Mouse (Mus musculus): ENCODE results near the gene Tox2.

Gene Tox2

DNA sequence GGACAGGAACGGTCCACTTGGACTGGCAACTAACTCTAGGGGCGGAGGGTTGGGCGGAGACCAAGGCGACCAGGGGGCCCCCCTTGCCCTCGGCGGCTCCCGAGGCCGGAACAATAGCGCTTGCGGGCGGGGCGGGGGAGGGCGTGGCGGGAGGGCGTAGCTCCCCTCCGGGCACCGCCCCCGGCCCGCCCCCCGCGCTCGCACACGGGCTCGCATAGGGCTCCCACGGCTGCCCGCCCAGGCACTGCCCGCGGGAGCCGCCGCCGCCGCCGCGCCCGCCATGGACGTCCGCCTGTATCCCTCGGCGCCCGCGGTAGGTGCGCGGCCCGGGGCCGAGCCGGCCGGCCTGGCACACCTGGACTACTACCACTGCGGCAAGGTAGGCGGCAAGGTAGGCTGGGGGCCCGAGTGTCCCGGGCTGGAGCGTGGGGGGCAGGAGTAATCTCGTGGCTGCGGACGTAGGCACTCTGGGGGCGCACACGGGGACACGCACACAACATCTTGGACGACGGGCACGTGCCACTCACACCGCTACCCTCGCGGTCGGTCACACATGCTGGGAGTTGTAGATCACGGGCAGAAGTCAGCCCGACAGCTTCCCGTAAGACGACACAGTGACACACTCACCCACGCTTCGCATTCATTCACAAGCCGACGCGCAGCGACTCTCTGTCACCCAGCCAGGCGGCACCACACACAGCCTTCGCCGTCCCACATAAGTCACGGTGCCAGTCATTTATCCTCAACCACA is at the start of gene Tox2:
Gene Tox2 (plus strand): TSS at position 242 of the 751 bp plus-strand sequence.
- peak; percentile 85 for DNase-seq (ENCODE audit: low spot score)

DNA sequence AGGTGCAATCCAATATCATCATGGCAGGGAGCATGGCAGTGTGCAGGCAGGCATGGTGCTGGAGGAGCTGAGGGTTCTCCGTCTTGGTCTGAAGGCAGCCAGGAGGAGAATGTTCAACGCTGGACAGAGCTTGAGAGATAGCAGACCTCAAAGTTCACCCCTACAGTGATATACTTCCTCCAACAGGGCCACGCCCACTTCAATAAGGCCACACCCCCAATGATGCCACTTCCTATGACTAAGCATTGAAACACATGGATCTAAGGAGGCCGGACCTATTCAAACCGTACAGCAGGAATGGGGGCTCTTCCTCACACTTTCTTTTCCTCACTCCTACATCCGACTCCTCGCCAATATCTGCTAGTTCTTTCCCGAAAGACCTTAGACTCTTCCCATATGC is 48.3 kb upstream of the Tox2 start:
- no peak for DNase-seq (ENCODE audit: low spot score)

DNA sequence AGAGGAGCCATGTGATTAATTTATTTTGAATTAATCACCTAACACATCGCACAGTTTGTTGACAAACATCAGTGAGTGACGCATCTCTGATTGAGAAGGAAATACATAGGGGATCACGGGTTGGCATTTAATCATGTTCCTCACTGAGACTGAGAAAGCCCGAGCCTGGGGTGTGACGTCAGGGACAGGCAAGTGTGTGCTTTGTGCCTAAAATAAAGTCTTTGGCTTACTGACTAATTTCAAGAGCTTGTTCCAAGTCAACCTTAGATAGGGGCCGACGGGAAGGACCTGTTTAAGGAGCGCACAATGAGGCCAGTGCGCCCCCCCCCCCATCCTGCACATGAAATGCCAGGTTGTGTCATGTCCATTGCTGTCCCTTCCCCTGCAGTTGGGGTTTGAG is 43.9 kb upstream of the Tox2 start:
- no peak for DNase-seq (ENCODE audit: low spot score)

DNA sequence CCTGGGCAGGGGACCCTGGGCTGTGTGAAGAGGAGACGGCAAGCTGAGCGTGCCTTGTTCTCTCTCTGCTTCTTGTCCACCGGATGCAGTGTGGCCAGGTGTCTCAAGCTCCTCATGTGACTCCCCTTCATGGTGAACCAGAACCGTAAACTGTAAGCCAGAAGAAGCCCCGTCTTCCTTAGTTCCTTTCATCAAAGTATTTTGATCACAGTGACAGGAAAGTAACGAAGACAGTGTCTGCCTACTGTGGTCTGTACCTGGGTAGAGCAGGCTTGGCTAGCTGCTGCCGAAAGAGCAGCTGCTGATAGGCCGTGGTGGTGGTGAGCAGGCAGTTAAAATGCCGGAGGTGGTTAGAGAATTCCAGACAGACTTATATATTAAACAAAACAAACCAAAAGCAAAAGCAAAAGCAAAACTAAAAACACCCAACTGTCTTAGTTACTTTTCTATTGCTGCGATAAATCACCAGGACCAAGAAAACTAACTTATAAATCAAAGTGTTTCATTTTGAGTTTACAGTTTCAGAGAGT is 38.4 kb upstream of the Tox2 start:
- DNase-seq (ENCODE audit: low spot score): no peak

DNA sequence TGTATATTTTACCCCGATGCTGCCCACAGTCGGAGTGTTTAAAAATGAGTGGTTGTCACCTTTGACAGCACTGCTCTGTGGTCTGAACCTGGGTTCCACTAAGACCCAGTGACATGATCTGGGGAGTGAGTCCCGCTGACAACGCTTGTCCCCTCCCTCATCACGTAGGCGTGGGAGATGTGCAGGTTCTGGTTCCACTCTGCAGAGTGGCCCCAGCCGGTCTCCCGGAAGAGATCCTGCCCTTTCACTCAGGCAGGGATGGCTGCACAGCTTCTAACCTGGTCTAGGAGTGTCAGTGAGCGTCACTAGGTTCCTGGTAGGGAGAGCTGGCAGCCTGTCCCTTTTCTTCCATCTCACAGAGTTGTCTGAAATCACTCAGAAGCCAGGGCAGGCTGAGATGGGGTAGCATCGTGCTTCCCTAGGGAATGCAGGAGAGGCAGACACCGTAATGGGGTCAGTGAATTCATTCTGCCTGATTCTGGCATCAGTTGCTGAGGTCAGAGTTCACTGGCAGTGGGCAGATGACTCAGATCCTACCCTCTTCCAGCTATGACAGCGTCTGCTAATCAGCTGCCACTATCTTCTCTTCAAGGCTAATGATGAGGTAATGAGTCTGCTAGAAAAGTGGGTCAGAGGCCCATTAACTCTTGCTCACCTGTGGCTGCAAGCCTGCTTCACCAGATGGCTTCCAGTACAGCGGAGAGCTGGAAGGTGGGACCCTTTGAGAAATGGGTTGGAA is 36.7 kb upstream of the Tox2 start:
- no peak for DNase-seq (ENCODE audit: low spot score)

DNA sequence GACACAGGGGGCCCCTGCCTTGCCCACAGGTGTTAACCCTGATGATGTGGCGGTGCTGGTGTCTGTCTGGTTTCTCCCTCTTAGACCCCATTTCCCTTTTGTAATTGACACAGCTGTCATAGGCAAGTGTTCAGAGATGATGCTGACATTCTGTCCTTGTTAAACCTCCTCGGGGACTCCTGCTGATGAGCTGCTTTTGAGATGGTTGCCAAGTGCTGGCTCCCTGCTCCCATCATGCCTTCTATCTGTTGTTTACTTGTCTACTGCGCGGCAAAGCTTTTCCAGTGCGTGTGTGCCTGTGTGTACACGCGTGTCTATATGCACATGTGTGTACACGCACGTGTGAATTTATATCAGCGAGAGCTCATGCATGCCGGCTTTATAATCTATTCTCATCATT is 31.0 kb upstream of the Tox2 start:
- no peak for DNase-seq (ENCODE audit: low spot score)

DNA sequence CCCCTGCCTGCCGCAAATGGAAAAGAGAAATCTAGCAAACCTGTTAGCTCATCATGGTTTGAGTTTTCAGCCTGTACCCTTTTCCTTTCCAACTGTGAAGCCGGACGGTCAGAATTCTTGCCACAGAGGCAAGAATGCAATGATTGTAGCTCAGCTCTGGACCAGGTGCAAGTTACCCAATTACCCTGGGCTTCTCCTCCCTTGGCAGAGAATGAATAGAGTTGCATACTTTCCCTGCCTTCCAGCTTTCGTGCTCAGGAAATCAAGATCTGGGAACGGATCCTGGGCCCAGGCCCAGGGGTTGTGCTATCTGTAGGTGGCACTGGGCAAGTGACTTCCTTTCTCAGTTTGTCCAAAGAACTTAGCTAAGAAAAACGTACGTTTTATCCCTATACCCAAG is 28.9 kb upstream of the Tox2 start:
- no peak for DNase-seq (ENCODE audit: low spot score)

DNA sequence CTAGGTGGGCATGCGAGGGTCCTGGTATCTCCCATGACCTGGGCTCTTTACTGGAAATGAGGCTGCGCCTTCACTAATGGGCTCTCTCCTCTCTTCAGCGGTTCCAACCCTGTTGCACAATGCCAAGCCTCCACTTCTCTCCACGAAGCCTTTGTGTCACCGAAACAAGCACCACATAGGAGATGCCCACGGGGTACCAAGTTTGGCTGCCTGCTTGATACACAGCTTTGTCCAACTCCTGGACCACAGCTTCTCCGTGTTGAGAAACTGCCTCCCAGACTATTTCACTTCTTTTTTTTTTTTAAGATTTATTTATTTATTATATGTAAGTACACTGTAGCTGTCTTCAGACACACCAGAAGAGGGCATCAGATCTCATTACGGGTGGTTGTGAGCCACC is 27.1 kb upstream of the Tox2 start:
- no peak for DNase-seq (ENCODE audit: low spot score)

DNA sequence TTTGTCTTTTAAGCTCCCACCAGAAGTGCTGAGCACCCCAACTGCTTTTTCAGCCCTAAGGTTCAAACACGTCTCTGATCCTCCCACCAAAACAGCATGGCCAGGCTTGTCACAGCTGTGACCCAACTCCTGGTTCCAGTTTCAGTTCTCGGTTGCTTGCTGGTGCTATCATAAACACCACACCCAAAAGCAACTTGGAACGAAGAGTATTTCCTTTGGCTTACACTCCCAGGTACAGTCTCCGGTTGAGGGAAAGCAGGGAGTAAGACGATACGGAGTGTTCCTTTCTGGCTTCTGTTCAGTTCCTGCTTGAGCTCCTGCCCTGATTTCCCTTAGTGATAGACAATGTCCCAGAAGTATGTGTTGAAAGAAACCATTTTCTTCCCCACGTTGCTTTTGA is 26.4 kb upstream of the Tox2 start:
- DNase-seq (ENCODE audit: low spot score): peak; percentile 14

DNA sequence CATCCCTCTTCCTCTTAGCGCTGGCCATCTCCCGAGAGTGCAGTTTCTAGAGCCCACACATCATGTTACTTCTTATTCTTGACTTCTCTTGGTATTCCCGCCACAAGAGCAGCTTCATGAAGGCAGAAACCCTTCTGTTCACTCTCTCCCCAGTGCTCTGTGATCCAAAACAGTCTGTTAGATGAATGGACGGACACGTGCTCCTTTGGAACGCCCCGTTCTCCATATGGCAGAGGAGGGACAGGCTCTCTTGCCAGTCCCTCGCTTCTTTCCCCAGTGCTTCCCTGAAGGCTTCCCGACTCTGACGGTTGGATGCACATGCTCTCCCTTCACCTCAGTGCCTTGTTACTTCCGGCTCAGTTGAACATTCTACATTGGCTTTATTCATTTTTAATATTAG is 15.4 kb upstream of the Tox2 start:
- no peak for DNase-seq (ENCODE audit: low spot score)

DNA sequence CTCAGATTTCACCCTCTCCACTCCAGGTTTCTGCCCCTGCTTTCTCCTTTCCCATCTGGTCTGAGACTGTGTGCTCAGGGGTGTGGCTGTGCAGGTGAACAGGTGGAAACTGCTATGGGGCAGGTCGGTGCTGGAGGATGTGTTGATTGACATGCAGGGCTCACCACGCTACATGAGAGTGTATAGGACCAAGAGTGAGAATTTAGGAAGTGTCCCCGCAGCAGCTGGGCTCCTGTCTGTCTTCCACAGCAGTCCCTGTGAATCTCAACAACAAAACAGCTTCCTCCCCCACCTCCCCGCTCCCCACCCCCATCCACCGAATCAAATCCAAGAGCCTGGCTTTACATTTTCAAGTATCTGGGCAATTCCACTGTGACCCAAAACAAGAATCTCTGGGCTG is 13.3 kb upstream of the Tox2 start:
- DNase-seq (ENCODE audit: low spot score): no peak

DNA sequence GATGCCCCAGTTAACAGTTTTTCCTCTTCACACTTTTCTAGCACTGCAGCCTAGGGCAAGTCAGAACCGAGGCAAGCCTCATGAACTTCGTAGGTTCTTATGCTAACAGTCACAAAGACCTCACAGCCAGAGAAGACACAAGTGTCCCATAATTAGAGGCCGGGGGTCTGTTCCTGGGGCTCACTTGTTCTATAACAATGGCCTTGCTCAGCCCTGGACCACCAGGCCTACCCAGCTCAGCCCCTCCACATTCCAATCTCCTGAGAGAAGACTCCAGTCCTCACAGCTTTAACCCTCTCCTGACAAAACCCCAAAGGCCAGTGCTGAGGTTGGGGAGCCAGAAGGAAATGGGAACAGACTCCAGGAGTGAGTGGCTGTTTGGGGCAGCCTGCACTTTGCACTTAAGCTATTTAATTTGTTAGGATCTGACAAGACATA is 12.9 kb upstream of the Tox2 start:
- no peak for DNase-seq (ENCODE audit: low spot score)

DNA sequence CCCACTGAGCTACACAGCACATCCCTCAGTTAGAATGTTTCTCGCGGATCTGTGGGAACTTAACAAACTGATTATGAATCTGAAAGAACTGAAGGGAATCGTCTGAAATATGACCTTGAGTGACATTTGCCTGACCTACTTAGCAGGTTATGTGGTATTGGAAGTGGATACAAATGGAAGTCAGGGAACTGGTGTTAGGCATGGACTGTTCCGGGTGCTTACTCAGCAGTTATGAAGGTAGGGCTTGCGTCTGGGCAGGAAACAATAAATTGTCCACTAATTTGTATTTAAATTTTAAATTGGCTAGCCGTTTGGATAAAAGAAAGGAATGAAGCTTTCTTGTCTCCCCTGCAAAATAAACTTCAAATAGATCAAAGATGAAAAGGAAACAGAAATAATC is 10.4 kb upstream of the Tox2 start:
- DNase-seq (ENCODE audit: low spot score): no peak

DNA sequence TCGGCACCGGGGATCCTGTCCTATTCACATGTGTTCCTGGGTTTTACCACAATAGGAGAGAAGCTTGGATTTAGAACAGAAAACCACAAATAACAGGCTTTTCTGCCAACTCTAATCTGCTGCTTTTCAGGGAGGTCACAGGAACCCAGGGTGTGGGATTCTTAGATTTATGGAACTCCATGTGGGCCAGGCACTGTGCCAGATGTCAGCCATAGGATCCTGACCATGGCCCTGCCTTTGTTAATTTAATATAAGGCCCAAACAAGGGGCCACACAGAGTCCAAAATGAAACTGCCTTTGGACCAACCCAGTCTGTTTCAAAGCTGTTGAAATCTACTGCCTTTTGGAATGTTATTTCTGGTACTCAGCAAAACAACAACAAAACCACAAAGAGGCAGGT is 8.9 kb upstream of the Tox2 start:
- DNase-seq (ENCODE audit: low spot score): no peak

DNA sequence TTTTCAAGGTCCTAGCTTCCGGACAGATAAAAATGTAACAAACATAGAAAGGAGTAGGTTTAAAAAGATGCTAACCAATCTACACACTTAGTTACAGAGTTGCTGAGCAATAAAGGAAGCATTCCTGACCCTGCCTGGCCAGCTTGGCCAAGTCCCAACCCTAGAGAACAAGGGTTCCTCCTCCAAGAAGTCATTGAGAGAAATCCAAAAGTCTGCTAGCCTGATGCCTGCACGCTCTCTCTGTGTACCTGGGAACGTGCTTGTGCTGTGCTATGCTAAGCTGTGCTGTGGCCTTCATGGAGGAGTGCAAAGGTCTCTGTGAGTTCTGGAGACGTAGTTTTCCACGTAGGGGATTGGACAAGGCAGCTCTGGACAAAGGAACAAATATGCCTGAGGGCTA is 8.4 kb upstream of the Tox2 start:
- no peak for DNase-seq (ENCODE audit: low spot score)

DNA sequence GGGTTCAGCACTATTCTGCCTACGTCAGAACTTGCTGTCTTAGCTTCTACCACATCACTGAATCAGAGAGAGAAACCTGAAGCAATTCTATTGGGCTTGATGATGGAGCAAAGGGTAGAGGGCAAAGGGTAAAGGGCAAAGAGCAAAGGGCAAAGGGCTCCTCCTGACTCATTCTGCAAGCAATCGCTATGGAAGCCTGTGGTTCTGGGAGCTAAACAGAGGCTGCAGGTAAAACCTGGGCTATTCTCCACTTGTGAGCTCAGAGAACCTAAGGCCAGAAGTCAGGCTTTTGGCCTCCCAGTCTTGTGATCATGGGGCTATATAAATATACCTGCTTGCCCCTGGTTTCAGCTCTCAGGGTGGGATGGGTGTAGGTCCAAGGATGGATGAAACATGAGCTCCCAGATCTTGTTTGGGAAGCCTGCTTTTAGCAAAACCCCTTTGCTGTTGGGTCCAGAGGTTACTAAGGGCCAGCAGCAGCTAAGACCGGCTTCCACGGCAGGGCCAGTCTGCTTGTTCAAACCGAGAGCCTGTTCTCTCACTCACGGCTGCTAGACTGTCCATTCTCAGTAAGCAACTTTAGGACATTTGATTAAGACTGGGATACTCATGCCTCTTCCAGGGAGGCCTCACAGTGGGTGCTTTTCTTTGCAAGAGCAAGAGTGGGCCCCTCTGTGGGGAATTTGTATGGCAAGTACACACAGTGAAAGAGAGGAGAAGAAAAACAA is 7.7 kb upstream of the Tox2 start:
- DNase-seq (ENCODE audit: low spot score): no peak

DNA sequence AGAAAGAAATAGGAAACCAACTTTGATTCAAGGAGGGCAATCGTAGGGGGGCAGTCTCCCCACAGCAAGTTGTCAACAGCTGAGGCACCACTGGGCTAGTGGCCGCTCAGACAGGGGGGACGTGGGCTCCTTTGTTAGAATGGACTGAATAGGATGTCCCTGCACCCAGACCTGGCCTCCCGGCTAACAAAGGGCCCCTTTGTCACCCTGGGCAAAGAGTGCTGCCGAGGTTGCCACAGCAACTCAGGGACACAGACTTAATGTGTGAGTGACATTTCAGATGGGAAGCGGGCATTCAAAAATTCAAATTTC is 7.1 kb upstream of the Tox2 start:
- no peak for DNase-seq (ENCODE audit: low spot score)

DNA sequence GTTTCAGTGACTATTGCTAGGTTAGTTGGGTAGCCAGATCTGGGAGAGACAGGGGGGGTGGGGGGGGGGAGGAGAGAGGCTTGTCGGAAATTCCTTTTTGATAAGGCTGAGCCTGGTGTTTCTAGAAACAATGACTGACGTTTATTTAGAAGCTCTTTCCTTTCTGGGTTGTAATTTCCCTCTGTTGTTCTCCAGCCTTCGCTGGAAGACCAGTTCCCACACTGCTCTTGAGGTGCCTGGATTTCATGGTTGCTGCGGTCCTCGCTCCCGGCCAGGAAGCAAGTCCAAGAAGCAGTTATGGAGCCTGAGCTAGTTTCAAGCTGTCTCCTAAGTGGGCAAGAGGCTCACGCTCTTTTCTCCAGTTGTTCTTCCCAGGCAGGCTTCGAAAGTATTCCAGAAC is 1.0 kb upstream of the Tox2 start:
- peak; percentile 36 for DNase-seq (ENCODE audit: low spot score)

DNA sequence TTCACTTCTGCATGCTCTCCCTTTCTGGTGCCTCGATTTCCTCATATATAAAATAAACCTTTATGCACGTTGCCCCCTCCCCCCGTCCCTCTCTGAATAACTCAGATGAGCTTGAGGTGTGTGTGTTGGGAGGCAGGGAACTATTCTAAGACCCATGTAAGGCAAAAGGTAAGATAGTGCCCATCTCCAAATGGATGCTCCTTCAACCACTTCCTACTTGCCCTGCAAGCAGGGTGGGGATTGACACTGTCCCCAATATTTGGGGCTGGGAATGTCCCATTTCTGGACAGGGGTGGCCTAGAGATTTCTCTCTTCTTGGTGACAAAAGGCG is 407 bp upstream of the Tox2 start:
- DNase-seq (ENCODE audit: low spot score): no peak

DNA sequence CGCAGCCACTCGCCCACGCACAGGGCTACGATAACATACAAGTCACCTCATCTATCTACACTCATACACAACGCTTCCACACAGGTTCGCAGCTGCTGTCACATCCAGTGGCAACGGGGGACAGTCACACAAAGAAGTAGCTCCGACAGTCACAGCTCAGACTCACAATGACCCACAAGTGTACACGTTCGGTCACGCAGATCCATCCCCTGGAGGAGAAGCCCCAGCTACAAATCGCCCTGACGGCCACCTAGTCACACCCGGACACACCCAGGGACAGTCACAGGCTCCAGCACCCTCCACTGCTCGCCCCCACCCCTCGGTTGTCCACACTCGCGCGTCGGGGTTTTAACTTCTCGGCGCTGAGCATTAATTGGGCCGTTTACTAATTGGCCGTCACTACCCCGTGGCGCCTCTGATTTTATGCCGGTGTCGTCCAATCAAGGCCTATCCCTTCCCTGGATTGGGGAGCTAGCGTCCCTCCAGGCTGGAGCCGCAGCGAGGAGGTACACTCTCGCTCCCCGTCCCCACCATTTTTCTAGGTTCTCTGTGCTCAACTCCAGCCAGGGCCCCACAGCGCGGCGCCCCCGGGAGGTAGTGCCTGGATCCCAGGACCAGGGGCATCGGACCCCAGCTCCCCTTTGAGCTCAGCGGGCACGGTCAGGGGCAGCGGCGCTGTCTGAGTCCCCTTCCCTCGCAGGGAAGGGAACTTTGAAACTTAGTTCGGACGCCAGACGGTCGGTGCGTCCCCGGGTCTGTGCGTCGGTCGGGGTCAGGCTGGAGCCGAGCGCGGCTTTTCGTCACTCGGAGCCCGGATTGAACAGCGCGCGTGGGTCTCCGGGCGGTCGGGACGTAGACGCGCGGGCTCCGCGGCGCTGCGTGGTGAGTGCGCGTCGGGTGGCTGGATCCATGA is 966 bp downstream of the Tox2 start:
- no peak for DNase-seq (ENCODE audit: low spot score)

DNA sequence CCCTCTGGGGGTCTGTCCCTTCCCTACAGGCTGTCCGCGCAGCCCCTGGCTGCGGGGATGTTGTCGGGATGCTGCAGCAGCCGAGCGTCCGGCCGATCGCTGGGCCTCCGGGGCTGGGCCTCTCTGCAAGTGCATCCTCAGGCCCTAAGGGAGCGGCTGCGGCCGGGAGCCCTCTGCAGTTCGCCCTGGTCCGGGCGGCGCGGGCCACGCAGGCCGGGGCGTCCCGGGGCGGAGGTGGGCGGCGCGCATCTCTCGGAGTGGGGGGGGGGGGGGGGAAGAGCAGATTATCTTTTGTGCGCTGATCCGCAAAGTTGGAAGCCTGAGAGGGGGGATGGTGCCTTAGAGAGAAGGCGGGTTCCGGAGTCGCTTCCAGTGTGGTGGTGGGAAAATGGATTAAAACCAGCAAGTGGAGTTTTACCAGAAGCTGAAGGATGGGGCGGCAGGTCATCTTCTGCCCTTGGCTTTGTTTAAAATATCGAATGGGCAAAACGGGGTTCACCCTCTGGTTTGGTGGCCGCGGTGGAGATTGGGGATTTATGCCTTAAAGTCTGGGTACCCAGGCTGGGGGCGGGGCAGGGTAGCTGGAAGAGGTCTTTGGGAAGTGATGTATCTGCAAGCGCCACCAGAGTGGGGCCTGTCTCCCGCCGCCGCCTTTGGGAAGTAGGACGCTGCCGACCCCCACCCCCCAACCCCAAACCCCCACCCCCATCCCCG is 1.8 kb downstream of the Tox2 start:
- peak; percentile 12 for DNase-seq (ENCODE audit: low spot score)

DNA sequence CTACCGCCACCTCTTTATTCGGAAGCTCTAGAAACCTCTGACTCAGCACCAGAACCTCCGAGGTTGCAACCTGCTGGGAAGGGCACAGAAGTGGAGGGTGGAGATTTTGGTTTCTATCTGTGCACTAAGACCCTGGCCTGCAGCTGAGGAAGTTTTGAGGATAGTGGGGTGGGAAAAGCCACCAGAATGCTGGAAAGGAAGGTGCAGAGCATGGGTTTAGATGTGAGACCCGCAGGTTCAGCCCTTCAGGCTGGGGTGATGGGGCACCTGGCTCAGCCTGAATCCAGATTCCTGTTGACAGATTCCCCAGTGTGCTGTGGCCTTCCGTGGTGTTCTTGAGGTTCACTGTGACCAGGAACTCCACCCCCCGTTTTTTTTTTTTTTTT is 2.3 kb downstream of the Tox2 start:
- DNase-seq (ENCODE audit: low spot score): no peak

Measured in lung, postnatal 25 days (tissue).